Mouse (Mus musculus): ENCODE results near the gene Lgals4.

Gene Lgals4

GRCm38 (mm10) chr7:28833723-28834347 is at the start of gene Lgals4:
Gene Lgals4, plus strand, starts transcription at chr7:28833854.
- no peak for DNase-seq

- no peak for DNase-seq
Observed at GRCm38 (mm10) chr7:28785161-28785560, 48.5 kb upstream of the Lgals4 start.

DNA sequence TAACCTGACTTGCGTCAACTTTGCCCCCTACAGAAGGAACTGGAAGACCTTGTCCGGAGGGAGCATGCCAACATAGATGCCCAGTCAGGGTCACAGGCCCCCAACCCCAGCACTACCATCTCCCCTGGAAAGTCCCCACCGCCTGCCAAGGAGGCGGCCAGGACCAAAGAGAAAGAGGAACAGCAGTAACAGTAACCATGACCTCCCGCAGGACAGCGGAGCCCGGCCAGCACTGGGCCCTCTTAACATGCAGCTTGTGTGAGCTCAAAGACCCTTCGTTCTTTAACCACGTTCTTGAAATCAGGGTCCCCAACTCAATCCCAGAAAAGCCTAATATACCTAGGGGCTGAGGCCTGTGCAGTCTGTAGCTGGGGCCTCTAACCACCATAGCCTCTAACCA is 45.8 kb upstream of the Lgals4 start:
- DNase-seq: no peak

DNA sequence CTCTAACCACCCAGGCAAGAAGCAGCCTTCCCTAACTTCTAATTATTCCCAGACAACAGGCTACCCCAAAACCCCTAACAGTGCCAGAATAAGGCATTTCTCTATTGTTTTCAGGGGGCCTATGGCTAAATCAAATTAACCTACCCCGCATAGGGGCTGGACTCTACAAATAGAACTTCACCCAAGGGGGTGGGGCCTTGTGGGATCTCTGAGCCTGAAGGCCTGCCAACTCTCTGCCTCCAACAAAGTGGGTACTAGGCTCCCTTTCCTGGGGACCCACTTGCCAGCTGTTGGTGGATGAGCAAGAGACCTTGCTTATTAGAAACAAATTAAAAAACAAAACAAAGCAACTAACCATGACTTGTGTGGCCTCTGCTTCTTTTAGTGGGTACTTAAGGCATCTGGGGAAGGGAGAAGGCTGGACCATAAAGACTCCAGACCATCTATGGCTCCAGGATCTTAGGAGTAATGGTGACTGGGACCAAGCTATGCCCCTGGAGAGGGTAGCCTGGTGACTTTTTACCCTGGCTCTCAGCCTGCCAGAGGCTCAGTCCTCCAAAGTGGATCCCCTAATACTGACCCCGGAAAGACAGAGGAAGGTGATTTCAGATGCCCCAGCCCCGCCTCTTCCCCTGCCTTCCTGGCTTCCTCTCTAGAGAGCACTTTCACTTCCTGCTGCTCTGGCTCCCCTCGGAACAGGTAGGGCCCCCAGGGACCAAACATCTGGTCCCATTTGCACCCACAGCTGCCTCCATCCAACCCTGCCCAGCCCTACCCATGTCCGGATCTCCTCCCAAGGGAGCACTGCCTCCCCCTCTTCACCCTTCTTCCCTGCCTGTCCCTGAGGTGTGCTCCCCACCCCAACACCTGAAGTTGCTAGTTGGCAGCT is 45.1 kb upstream of the Lgals4 start, which contains the start of gene Rinl:
Rinl (plus strand) TSS at position 663 of the 889 bp plus-strand sequence.
- peak in 1 of 2 experiments; percentile 19 for DNase-seq

GRCm38 (mm10) chr7:28789235-28789634 is 44.4 kb upstream of the Lgals4 start:
- DNase-seq: no peak

DNA sequence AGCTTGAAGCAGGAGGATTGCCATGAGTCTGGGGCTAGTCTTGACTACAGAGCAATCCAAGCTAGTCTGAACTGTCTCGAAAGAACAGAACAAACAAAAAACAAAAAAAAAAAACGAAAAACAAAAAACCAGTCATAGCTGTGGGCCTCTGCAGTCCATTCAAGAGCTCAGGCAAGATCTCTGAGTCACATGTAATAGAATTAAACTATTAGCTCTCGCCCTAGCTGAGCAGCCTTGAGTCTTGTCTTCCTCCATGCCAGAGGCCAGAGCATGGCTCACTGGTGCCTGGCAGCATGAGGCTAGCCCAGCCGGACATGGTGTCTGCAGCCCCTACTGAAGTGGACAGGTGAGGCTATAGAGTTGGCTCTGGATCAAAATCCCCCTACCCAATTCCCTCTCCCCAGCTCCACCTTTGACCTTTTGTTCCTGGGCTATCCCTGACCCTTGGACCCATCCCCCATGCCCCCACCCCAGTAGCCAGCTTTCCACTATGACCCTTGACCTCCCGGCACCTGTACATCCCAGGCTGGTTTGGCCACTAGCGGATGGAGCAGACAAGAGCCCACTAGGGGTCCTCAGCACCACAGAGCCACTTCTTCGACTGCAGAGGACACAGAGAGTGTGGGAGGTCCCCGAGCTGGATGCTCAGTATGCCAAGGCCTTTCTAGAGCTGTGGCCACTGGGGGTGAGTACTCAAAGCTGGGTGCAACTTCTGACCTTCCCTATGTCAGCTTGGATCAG is 43.4 kb upstream of the Lgals4 start:
- DNase-seq: peak; percentile 47 to 53

- DNase-seq: no peak
Observed at GRCm38 (mm10) chr7:28791706-28792105, 41.9 kb upstream of the Lgals4 start.

DNA sequence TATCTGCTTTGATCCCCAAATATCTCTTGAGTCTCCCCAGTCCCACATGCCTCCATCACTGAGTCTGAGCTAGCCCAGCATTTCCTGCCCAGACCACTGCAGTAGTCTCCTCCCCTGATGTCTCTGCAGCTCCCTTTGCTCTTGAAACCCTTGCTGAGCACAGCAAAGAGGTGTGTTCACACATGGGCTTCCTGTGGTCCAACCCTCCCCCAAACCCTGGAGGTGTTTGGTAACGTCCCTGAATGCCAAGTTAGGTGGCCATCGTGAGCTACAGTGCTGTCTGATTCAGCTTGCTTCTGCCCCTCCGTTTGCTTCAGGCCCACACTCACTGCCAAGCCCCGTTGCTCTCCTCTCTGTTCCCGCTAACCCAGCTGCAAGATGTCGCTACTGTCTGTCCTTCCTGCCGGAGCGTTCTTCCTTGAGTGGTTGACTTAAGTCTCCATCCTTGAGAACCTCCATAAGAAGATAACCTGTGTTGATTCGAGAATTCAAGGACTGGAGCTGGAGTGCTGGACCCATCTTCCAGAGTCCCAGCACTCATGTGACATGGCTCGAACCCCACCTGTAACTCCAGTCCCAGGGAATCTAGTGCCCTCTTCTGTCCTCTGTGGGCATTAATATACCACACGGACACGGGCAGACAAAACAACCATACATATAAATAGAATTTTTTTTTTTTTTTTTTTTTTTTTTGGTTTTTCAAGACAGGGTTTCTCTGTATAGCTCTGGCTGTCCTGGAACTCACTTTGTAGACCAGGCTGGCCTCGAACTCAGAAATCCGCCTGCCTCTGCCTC is 41.1 kb upstream of the Lgals4 start:
- DNase-seq: no peak

GRCm38 (mm10) chr7:28793834-28794233 is 39.8 kb upstream of the Lgals4 start:
- DNase-seq: peak; percentile 62 to 72

- DNase-seq: no peak
Observed at GRCm38 (mm10) chr7:28794496-28794895, 39.2 kb upstream of the Lgals4 start.

DNA sequence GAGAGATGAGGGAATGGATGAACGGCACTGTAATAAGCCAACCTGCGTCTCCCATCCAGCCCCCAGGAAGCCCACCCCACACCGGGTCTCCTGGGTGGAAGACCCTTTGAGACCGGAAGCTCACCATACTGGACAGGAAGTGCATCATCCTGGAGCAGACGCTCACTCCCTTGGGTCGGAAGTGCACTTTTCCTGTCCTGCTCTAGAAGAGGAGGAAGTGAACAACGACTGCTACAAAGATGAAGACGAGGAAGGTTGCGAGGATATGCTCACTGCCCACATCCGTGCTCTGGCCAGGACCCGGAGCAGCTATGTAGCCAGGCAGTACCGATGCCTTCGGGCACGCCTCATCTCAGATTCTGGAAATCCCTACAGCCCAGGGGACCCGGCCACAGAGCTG is 37.8 kb upstream of the Lgals4 start:
- DNase-seq: peak in 1 of 2 experiments; percentile 32

DNA sequence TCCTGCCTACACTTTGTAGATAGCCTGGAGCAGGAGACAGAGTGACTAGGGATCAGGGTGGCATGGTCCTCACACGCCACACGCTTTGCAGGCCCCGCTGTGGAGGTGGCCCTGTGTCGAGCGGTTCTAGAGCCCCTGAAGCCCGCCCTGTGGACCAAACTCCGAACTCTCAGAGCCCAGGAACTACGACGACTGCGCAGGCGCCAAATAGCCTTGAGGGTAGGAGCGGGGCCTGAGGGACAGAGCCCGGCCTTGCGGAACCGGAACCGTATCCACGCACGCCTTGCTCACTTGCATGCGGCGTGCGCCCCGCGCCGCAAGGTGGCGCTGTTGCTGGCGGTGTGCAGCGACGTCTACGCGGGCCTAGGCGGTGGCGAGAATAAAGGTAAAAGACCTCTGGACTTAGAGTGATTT is 37.1 kb upstream of the Lgals4 start:
- DNase-seq: peak; percentile 87 to 94

- DNase-seq: no peak
Observed at GRCm38 (mm10) chr7:28799994-28800393, 33.7 kb upstream of the Lgals4 start.

GRCm38 (mm10) chr7:28801451-28801850 is 32.2 kb upstream of the Lgals4 start:
- DNase-seq: no peak

DNA sequence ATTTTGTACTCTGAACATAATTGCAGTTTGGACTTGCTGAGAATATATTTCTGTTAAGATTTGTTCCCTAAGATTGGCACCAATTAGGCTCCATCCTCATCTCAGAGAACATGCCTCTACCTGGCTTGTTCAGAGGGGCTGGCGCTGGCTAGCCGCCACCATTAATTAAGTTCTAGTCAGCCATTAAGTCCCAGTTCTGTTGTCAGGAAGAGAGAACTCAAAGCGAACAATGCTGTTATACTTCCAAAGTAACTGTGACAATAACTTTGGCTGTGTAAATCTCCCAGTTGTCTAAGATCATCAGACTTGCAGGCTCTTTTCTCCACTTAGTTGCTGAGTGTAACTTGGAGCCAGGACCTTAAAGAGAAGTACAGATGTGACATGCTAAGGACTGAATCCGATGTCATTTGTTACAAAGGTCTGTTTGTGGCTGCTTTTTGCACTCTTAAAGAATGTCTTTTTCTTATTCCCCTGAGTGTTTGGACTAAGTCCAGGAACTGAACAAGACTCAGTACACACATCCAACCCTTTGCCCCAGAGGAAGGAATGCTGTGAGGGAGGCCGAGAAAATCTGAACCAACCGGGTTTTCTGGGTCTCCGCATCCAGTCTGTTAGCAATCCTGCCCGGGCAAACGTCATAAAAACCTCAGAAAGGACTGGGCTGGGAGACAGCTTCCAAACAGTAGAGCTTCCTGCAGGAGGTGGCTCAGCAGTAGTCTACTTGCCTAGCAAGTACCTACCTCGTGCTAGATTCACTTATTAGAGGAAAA is 31.6 kb upstream of the Lgals4 start:
- DNase-seq: peak; percentile 74 to 84

GRCm38 (mm10) chr7:28802846-28803588 is 30.6 kb upstream of the Lgals4 start:
- peak; percentile 86 to 91 for DNase-seq

GRCm38 (mm10) chr7:28803756-28804155 is 29.9 kb upstream of the Lgals4 start:
- peak in 1 of 2 experiments; percentile 48 for DNase-seq

DNA sequence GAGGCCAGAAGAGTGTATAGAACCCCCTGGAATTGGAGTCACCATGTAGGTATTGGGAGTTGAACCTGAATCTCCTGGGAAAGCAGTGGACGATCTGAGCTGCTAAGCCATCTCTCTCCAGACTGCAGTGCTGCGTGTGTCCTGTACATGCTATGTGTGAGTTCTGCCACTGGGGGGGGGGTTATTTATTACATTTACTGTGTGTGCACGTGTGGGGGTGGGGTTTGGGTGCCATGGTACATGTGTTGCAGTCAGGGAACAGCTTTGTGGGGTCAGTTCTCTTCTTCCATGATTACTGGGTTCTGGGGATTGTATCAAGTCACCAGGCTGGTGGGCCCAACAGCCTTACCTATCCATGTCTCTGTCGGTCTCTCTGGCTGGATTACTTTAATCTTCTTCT is 26.8 kb upstream of the Lgals4 start:
- DNase-seq: peak in 1 of 2 experiments; percentile 15

DNA sequence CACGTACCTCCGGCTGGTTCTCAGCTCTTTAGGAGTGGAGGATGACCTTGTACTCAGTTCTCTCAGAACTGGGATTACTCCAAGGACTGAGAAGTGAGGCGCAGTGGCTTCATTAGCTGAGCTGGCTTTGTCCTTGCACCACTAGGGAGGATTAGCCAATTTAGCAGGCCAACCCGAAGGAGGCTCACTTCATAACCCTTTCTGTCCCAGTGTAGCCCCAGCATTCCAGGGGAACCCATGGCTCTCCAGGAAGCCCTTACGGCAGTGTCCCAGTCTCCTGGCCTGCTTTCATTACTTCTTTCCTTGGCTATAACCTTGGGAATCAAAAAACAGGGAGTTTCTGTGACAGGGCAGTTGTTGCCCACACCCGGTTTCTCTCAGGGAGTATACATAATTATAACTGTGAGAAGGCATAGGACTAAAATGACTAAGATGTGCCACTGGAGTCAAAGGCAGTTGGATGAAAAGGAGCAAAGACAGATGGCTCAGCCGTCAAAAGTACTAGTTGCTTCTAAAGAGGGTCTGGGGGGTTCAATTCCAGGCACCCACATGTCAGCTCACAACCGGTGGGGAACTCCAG is 25.9 kb upstream of the Lgals4 start:
- DNase-seq: peak in 1 of 2 experiments; percentile 41

DNA sequence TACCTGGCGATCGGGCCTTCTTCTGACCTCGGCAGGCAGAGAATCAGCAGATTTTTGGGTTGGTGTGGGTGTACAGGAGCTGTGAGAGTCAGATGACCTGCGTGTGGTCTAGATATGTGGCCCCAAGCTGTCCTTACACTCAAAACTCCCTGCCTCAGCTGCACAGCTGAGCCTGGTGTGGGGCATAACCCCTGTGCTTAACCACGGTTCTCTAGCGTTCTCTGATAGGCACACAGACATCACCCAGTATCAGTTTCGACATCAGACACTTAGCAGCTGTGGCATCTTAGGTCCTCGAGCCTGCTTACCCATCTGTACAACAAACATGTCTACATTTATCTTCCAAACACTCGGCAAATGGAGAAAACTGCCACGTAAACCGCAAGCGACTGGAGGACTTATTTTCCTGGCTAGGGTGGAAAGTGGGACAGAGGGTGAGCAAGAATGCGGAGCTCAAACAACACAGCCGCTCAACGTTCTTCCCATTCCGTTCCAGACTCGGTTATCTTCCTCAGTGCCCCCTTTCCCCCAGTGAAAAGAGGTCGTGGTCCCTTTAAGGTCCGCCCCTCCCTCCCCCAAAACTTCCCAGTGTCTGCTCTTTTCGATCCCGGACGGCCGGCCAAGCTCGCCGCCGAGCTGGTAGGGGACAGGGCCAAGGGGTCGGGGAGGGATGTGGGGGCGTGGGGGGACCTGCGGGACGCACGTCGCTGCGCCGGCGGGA is 25.3 kb upstream of the Lgals4 start, which contains the start of gene Hnrnpl:
Hnrnpl (plus strand) TSS at position 321 of the 721 bp plus-strand sequence.
- peak; percentile 71 to 77 for DNase-seq
